Mouse (Mus musculus) kidney, embryonic 16.5 days (tissue): ENCODE results near the gene Aph1b. TPM values are rescaled to one million over a fixed set of nuclear protein-coding genes. Genes with fewer than 3 reads are reported as not detected.

Experiments
- ATAC-seq: fragments of 200-750 bp; cut with Nextera tagmentation; 2 replicates; pipeline ENCODE4 v1.8.0; 2017; ENCODE audit warnings: moderate TSS enrichment; ENCODE audit not compliant: low FRiP score, low TSS enrichment
- H3K27ac ChIP-seq: fragments of 300-500 bp; sonication (generic); 2 replicates; pipeline ENCODE4 v1.5.1; 2014; ENCODE audit warnings: low read length
- H3K27me3 ChIP-seq: fragments of 300-500 bp; sonication (generic); 2 replicates; pipeline ENCODE4 v1.6.1; 2014; ENCODE audit warnings: low read length, control low read depth, mixed read lengths; ENCODE audit not compliant: insufficient read depth
- H3K36me3 ChIP-seq: fragments of 300-500 bp; sonication (generic); 2 replicates; pipeline ENCODE4 v1.6.1; 2014; ENCODE audit warnings: low read length, control low read depth, mixed read lengths; ENCODE audit not compliant: insufficient read depth
- H3K4me1 ChIP-seq: fragments of 300-500 bp; sonication (generic); 2 replicates; pipeline ENCODE4 v1.6.1; 2014; ENCODE audit warnings: low read length, control low read depth, mixed read lengths; ENCODE audit not compliant: insufficient read depth
- H3K4me2 ChIP-seq: fragments of 300-500 bp; sonication (generic); replicated peaks from 2 replicates; pipeline ENCODE4 v1.6.1; 2014; ENCODE audit warnings: low read depth, low read length
- H3K4me3 ChIP-seq: fragments of 300-500 bp; sonication (generic); 2 replicates; pipeline ENCODE4 v1.5.1; 2014; ENCODE audit warnings: mild to moderate bottlenecking, low read length
- H3K9ac ChIP-seq: fragments of 300-500 bp; sonication (generic); replicated peaks from 2 replicates; pipeline ENCODE4 v1.6.1; 2014; ENCODE audit warnings: low read length
- H3K9me3 ChIP-seq: fragments of 300-500 bp; sonication (generic); 2 replicates; pipeline ENCODE4 v1.6.1; 2016; ENCODE audit warnings: low read length, control low read depth
- WGBS: fragments of 180-500 bp; shearing (Covaris S2); extraction: QIAGEN DNeasy Blood & Tissue Kit; methylation state at CpG from one replicate; pipeline ENCODE4 v1.1.7; 2014; 5-methylcytosine and 5-hydroxymethylcytosine counted together
- polyA plus RNA-seq: library from polyadenylated mRNA; unstranded; fragments of >200 nt; fragmentation: Nextera tagmentation; extraction: Ambion mirVana; gene quantifications from 2 replicates; pipeline ENCODE4 v1.2.1, GENCODE M21; 2015

Aph1b gene
- polyA plus RNA-seq, 1 experiment from 2014 or later = 11.3 TPM

GRCm38 (mm10) chr9:66752849-66753248 lies 42.4 kb downstream of the Aph1b start:
- H3K4me1 ChIP-seq = no peaks in the 10 kb centered on the region
- H3K4me3 ChIP-seq = no peak overlapping the region
- WGBS = 92% methylated on average over 6 of the region's 6 CpGs
- no peaks in the 10 kb centered on the region for H3K36me3 ChIP-seq
- H3K27me3 ChIP-seq = no peaks in the 10 kb centered on the region
- H3K9me3 ChIP-seq = no peaks in the 10 kb centered on the region
- H3K9ac ChIP-seq = no peak overlapping the region
- H3K27ac ChIP-seq = no peak overlapping the region
- no peak overlapping the region for H3K4me2 ChIP-seq
- ATAC-seq = no peak

- WGBS = 85% methylated on average over 15 of the region's 15 CpGs
- H3K9ac ChIP-seq = no peak overlapping the region
- no peak for ATAC-seq
- no peak overlapping the region for H3K27ac ChIP-seq
- H3K9me3 ChIP-seq = no peaks in the 10 kb centered on the region
- no peak overlapping the region for H3K4me3 ChIP-seq
- no peaks in the 10 kb centered on the region for H3K4me1 ChIP-seq
- no peaks in the 10 kb centered on the region for H3K27me3 ChIP-seq
- H3K36me3 ChIP-seq = no peaks in the 10 kb centered on the region
- H3K4me2 ChIP-seq = no peak overlapping the region
Observed at GRCm38 (mm10) chr9:66748390-66748789, 46.9 kb downstream of the Aph1b start.

- H3K27ac ChIP-seq = no peak overlapping the region
- no peaks in the 10 kb centered on the region for H3K9me3 ChIP-seq
- H3K9ac ChIP-seq = no peak overlapping the region
- H3K36me3 ChIP-seq = no peaks in the 10 kb centered on the region
- peaks cover 7% of the 10 kb centered on the region for H3K4me1 ChIP-seq
- 84% methylated on average over 2 of the region's 2 CpGs for WGBS
- no peaks in the 10 kb centered on the region for H3K27me3 ChIP-seq
- no peak overlapping the region for H3K4me2 ChIP-seq
- ATAC-seq = no peak
- H3K4me3 ChIP-seq = no peak overlapping the region
Observed at GRCm38 (mm10) chr9:66744531-66744930, 50.8 kb downstream of the Aph1b start.

GRCm38 (mm10) chr9:66739516-66739915 lies 55.8 kb downstream of the Aph1b start:
- peaks cover 10% of the 10 kb centered on the region for H3K4me1 ChIP-seq
- H3K4me2 ChIP-seq = no peak overlapping the region
- H3K4me3 ChIP-seq = no peak overlapping the region
- H3K27me3 ChIP-seq = no peaks in the 10 kb centered on the region
- ATAC-seq = no peak
- no peaks in the 10 kb centered on the region for H3K9me3 ChIP-seq
- WGBS = 69% methylated on average over 7 of the region's 7 CpGs
- H3K27ac ChIP-seq = no peak overlapping the region
- no peak overlapping the region for H3K9ac ChIP-seq
- H3K36me3 ChIP-seq = no peaks in the 10 kb centered on the region

GRCm38 (mm10) chr9:66736551-66736950 lies 58.7 kb downstream of the Aph1b start:
- WGBS = 52% methylated on average over 2 of the region's 2 CpGs
- no peaks in the 10 kb centered on the region for H3K9me3 ChIP-seq
- ATAC-seq = peak; percentile 47; the same call in 1 of the 2 replicates

GRCm38 (mm10) chr9:66736016-66736415 lies 59.3 kb downstream of the Aph1b start:
- no peaks in the 10 kb centered on the region for H3K27me3 ChIP-seq
- H3K4me1 ChIP-seq = peaks cover 23% of the 10 kb centered on the region
- 0 out of 2 replicates have a peak overlapping the region, but pooled peaks have one; percentile 9 for H3K4me2 ChIP-seq
- H3K9me3 ChIP-seq = no peaks in the 10 kb centered on the region
- no peak overlapping the region for H3K4me3 ChIP-seq
- no peaks in the 10 kb centered on the region for H3K36me3 ChIP-seq
- 63% methylated on average over 3 of the region's 3 CpGs for WGBS
- ATAC-seq = no peak
- H3K27ac ChIP-seq = peak overlapping the region; percentile 66
- H3K9ac ChIP-seq = no peak overlapping the region

More at GRCm38 (mm10) chr9:66736551-66736950, 58.7 kb downstream of the Aph1b start:
- Histone ChIP-seq H3K27ac (peak overlapping the region; percentile 66; the same call in 1 of the 2 replicates), H3K4me2 (no peak overlapping the region), H3K4me1 (peaks cover 23% of the 10 kb centered on the region), H3K4me3 (no peak overlapping the region), H3K9ac (no peak overlapping the region), H3K27me3 (no peaks in the 10 kb centered on the region), H3K36me3 (no peaks in the 10 kb centered on the region)

GRCm38 (mm10) chr9:66735122-66735521 lies 60.2 kb downstream of the Aph1b start:
- Histone ChIP-seq H3K27me3 (no peaks in the 10 kb centered on the region), H3K4me3 (no peak overlapping the region), H3K4me2 (no peak overlapping the region), H3K9me3 (no peaks in the 10 kb centered on the region), H3K9ac (no peak overlapping the region), H3K27ac (0 out of 2 replicates have a peak overlapping the region, but pooled peaks have one; percentile 66), H3K36me3 (no peaks in the 10 kb centered on the region), H3K4me1 (peaks cover 23% of the 10 kb centered on the region)
- WGBS = 91% methylated on average over 2 of the region's 2 CpGs
- no peak for ATAC-seq

- Histone ChIP-seq H3K4me1 (peaks cover 23% of the 10 kb centered on the region), H3K9ac (no peak overlapping the region), H3K27ac (no peak overlapping the region), H3K27me3 (no peaks in the 10 kb centered on the region), H3K36me3 (no peaks in the 10 kb centered on the region), H3K9me3 (no peaks in the 10 kb centered on the region), H3K4me2 (no peak overlapping the region), H3K4me3 (no peak overlapping the region)
- no peak for ATAC-seq
- WGBS = 72% methylated on average over 6 of the region's 6 CpGs
Observed at GRCm38 (mm10) chr9:66734568-66734967, 60.7 kb downstream of the Aph1b start.

GRCm38 (mm10) chr9:66732791-66733691 lies 62.2 kb downstream of the Aph1b start:
- Histone ChIP-seq H3K27me3 (no peaks in the 10 kb centered on the region), H3K4me3 (no peak overlapping the region), H3K36me3 (no peaks in the 10 kb centered on the region), H3K4me1 (peaks cover 23% of the 10 kb centered on the region), H3K4me2 (peak overlapping the region; percentile 14; the same call in 1 of the 2 replicates), H3K9ac (no peak overlapping the region), H3K9me3 (no peaks in the 10 kb centered on the region), H3K27ac (peak overlapping the region; percentile 65)
- ATAC-seq = peak; percentile 81
- WGBS = 25% methylated on average over 15 of the region's 15 CpGs

GRCm38 (mm10) chr9:66731284-66731683 lies 64.0 kb downstream of the Aph1b start:
- no peaks in the 10 kb centered on the region for H3K36me3 ChIP-seq
- no peaks in the 10 kb centered on the region for H3K9me3 ChIP-seq
- H3K4me2 ChIP-seq = no peak overlapping the region
- H3K4me3 ChIP-seq = no peak overlapping the region
- H3K27me3 ChIP-seq = no peaks in the 10 kb centered on the region
- 84% methylated on average over 7 of the region's 7 CpGs for whole genome bisulfite sequencing
- ATAC-seq = no peak
- peaks cover 29% of the 10 kb centered on the region for H3K4me1 ChIP-seq
- H3K27ac ChIP-seq = no peak overlapping the region
- no peak overlapping the region for H3K9ac ChIP-seq
